Mouse (Mus musculus): Measurements from ENCODE around the gene Galm. TPM values are rescaled to one million over a fixed set of nuclear protein-coding genes. Genes with fewer than 3 reads are reported as not detected.

Gene Galm
- polyA plus RNA-seq, 1 experiment from 2014 or later, result 2.8 TPM

GRCm38 (mm10) chr17:80139753-80140444 is 12.6 kb downstream of the Galm start:
- Histone ChIP-seq H3K9ac (ENCODE audit: low read depth, low read length) (no peak overlapping the region), H3K27me3 (replicated peaks; ENCODE audit: control insufficient read depth, insufficient read depth, low read length) (no peaks in the 10 kb centered on the region), H3K4me2 (ENCODE audit: low read length) (no peak overlapping the region), H3K4me1 (ENCODE audit: control insufficient read depth, insufficient read depth, low read depth, low read length) (no peaks in the 10 kb centered on the region), H3K27ac (ENCODE audit: low read depth, low read length) (no peak overlapping the region), H3K36me3 (ENCODE audit: control insufficient read depth, insufficient read depth, low read length) (no peaks in the 10 kb centered on the region), H3K9me3 (ENCODE audit: control insufficient read depth, low read length) (no peaks in the 10 kb centered on the region), H3K4me3 (ENCODE audit: low read length) (no peak overlapping the region)
- no peak for ATAC-seq
- 84% methylated on average over 9 of the region's 9 CpGs for WGBS

DNA sequence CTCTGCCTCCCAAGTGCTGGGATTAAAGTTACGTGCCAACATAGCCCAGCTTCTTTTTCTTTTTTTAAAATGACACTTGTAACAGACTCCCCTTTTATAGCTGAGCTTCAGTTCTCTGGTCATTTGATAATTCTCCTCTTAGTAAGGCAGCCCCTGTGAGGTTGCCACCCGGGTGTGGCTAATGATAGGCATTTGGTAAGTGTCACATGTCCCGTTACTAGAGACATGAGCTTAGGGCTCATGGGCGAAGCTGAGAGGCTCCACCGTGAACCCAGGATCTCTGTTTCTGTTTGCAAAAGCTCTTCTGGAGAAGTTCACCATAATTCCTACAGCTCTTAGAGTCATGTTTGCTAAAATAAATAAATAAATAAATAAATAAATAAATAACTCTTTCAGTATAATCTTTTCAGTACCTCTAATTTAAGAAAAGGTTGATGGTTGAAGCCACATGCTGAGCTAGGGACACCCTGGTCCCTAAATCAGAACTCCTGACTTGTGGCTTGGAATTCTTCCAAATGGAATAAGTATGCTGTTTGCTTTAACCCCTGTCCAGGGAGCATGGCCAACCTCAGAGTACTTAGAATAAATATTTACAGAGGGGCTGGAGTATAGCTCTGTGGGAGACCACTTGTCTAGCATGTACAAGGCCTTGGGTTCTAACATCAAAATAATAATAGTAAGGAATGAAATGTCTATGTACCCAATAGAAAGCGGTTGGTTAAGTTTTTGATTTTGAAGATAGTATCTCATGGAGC is 16.4 kb downstream of the Galm start:
- H3K36me3 ChIP-seq (ENCODE audit: control insufficient read depth, insufficient read depth, low read length), result no peaks in the 10 kb centered on the region
- H3K4me2 ChIP-seq (ENCODE audit: low read length), result no peak overlapping the region
- H3K9ac ChIP-seq (ENCODE audit: low read depth, low read length), result no peak overlapping the region
- H3K4me3 ChIP-seq (ENCODE audit: low read length), result no peak overlapping the region
- no peak overlapping the region for H3K27ac ChIP-seq (ENCODE audit: low read depth, low read length)
- H3K27me3 ChIP-seq (replicated peaks; ENCODE audit: control insufficient read depth, insufficient read depth, low read length), result no peaks in the 10 kb centered on the region
- peaks cover 7% of the 10 kb centered on the region for H3K4me1 ChIP-seq (ENCODE audit: control insufficient read depth, insufficient read depth, low read depth, low read length)
- 88% methylated on average over 6 of the region's 6 CpGs for WGBS
- ATAC-seq, result no peak
- no peaks in the 10 kb centered on the region for H3K9me3 ChIP-seq (ENCODE audit: control insufficient read depth, low read length)

- H3K27ac ChIP-seq (ENCODE audit: low read depth, low read length), result no peak overlapping the region
- H3K4me2 ChIP-seq (ENCODE audit: low read length), result no peak overlapping the region
- no peak for ATAC-seq
- no peak overlapping the region for H3K9ac ChIP-seq (ENCODE audit: low read depth, low read length)
- no peak overlapping the region for H3K4me3 ChIP-seq (ENCODE audit: low read length)
- no peaks in the 10 kb centered on the region for H3K9me3 ChIP-seq (ENCODE audit: control insufficient read depth, low read length)
- no peaks in the 10 kb centered on the region for H3K36me3 ChIP-seq (ENCODE audit: control insufficient read depth, insufficient read depth, low read length)
- WGBS, result 59% methylated on average over 7 of the region's 7 CpGs
- H3K27me3 ChIP-seq (replicated peaks; ENCODE audit: control insufficient read depth, insufficient read depth, low read length), result no peaks in the 10 kb centered on the region
- H3K4me1 ChIP-seq (ENCODE audit: control insufficient read depth, insufficient read depth, low read depth, low read length), result peaks cover 9% of the 10 kb centered on the region
These were observed 17.9 kb downstream of the Galm start for GRCm38 (mm10) chr17:80145210-80145609.

DNA sequence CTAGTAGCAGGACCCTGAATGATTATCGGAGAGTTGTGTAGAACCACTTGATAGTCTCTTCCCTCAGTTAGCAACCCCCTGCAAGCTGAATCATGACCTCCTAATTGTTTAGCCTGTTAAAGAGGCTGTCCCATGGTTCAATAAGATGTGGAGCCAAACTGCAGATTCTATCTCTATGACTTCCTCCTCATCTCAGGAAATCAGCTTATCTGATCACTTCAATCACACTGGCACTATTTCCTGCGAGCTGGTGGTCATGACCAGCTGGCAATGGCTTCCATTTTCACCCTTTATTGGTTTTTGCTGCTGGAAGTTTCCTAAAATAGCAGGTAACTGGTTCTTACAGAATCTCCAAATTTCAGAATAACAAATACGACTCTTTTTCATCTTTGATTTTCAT is 18.5 kb downstream of the Galm start:
- H3K4me2 ChIP-seq (ENCODE audit: low read length), result no peak overlapping the region
- ATAC-seq, result no peak
- peaks cover 9% of the 10 kb centered on the region for H3K4me1 ChIP-seq (ENCODE audit: control insufficient read depth, insufficient read depth, low read depth, low read length)
- H3K9ac ChIP-seq (ENCODE audit: low read depth, low read length), result no peak overlapping the region
- H3K9me3 ChIP-seq (ENCODE audit: control insufficient read depth, low read length), result no peaks in the 10 kb centered on the region
- no peaks in the 10 kb centered on the region for H3K36me3 ChIP-seq (ENCODE audit: control insufficient read depth, insufficient read depth, low read length)
- H3K27me3 ChIP-seq (replicated peaks; ENCODE audit: control insufficient read depth, insufficient read depth, low read length), result no peaks in the 10 kb centered on the region
- 90% methylated on average over 3 of the region's 3 CpGs for WGBS
- H3K27ac ChIP-seq (ENCODE audit: low read depth, low read length), result no peak overlapping the region
- no peak overlapping the region for H3K4me3 ChIP-seq (ENCODE audit: low read length)

GRCm38 (mm10) chr17:80148053-80148994 is 21.1 kb downstream of the Galm start:
- WGBS, result 36% methylated on average over 23 of the region's 23 CpGs
- ATAC-seq, result peak; percentile 93
- peaks cover 9% of the 10 kb centered on the region for H3K4me1 ChIP-seq (ENCODE audit: control insufficient read depth, insufficient read depth, low read depth, low read length)
- H3K4me3 ChIP-seq (ENCODE audit: low read length), result peak overlapping the region; percentile 15
- H3K9ac ChIP-seq (ENCODE audit: low read depth, low read length), result peak overlapping the region; percentile 8
- peak overlapping the region; percentile 52 for H3K4me2 ChIP-seq (ENCODE audit: low read length)
- no peaks in the 10 kb centered on the region for H3K27me3 ChIP-seq (replicated peaks; ENCODE audit: control insufficient read depth, insufficient read depth, low read length)
- H3K9me3 ChIP-seq (ENCODE audit: control insufficient read depth, low read length), result no peaks in the 10 kb centered on the region
- H3K27ac ChIP-seq (ENCODE audit: low read depth, low read length), result 0 out of 2 replicates have a peak overlapping the region, but pooled peaks have one; percentile 31
- no peaks in the 10 kb centered on the region for H3K36me3 ChIP-seq (ENCODE audit: control insufficient read depth, insufficient read depth, low read length)

GRCm38 (mm10) chr17:80148995-80149388 is 21.7 kb downstream of the Galm start:
- Histone ChIP-seq H3K27me3 (replicated peaks; ENCODE audit: control insufficient read depth, insufficient read depth, low read length) (no peaks in the 10 kb centered on the region), H3K9ac (ENCODE audit: low read depth, low read length) (no peak overlapping the region), H3K4me1 (ENCODE audit: control insufficient read depth, insufficient read depth, low read depth, low read length) (peaks cover 9% of the 10 kb centered on the region), H3K4me2 (ENCODE audit: low read length) (no peak overlapping the region), H3K36me3 (ENCODE audit: control insufficient read depth, insufficient read depth, low read length) (no peaks in the 10 kb centered on the region), H3K4me3 (ENCODE audit: low read length) (no peak overlapping the region), H3K9me3 (ENCODE audit: control insufficient read depth, low read length) (no peaks in the 10 kb centered on the region), H3K27ac (ENCODE audit: low read depth, low read length) (no peak overlapping the region)
- ATAC-seq, result no peak
- 78% methylated on average over 6 of the region's 6 CpGs for WGBS

- Histone ChIP-seq H3K27ac (ENCODE audit: low read depth, low read length) (no peak overlapping the region), H3K9ac (ENCODE audit: low read depth, low read length) (no peak overlapping the region), H3K9me3 (ENCODE audit: control insufficient read depth, low read length) (no peaks in the 10 kb centered on the region), H3K4me2 (ENCODE audit: low read length) (no peak overlapping the region), H3K4me3 (ENCODE audit: low read length) (no peak overlapping the region), H3K4me1 (ENCODE audit: control insufficient read depth, insufficient read depth, low read depth, low read length) (peaks cover 9% of the 10 kb centered on the region), H3K36me3 (ENCODE audit: control insufficient read depth, insufficient read depth, low read length) (no peaks in the 10 kb centered on the region), H3K27me3 (replicated peaks; ENCODE audit: control insufficient read depth, insufficient read depth, low read length) (no peaks in the 10 kb centered on the region)
- 41% methylated on average over 5 of the region's 5 CpGs for WGBS
- no peak for ATAC-seq
These were observed 24.1 kb downstream of the Galm start for GRCm38 (mm10) chr17:80151353-80151752.

DNA sequence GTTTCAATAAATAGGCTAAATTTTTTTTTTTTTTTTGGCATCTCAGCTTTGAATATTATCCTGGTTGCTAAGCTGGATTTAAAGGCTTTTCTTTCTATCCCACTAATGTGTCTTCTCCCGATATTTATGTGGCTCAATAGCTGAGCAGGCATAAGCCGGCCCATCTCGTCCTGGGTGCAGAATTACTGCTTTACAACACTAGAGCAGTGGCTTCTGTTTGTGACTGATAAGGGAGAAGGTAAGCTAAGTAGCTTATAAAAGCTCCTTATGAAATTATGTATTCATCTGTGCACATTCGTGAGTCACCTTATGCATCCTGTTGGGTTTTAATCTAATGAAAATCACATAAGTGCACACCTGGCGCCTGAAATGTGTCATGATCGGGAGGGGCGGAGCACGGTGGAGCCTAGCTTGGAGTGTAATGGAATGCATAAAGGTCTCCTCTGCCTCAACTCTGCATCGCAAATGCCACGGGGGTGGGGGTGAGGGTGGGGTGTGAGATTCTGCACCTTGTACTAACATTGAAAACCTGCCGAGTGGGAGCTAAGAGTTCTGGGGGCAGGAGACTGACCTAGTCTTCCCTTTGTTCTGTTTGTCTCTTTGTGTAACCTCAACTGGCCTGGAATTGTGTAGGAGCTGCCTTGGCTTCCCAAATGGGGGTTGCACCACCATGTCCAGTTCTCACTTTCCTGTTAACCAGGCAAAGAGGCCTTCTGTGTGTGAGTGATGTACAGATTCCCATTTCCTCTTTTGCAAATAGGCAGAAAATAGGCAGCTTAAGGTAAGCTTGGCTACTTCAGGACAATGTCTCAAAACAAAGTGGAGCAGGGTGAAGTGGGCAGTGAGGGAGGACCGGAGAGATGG is 25.7 kb downstream of the Galm start:
- Histone ChIP-seq H3K27ac (ENCODE audit: low read depth, low read length) (no peak overlapping the region), H3K27me3 (replicated peaks; ENCODE audit: control insufficient read depth, insufficient read depth, low read length) (no peaks in the 10 kb centered on the region), H3K9me3 (ENCODE audit: control insufficient read depth, low read length) (no peaks in the 10 kb centered on the region), H3K4me2 (ENCODE audit: low read length) (no peak overlapping the region), H3K9ac (ENCODE audit: low read depth, low read length) (no peak overlapping the region), H3K36me3 (ENCODE audit: control insufficient read depth, insufficient read depth, low read length) (no peaks in the 10 kb centered on the region), H3K4me3 (ENCODE audit: low read length) (no peak overlapping the region), H3K4me1 (ENCODE audit: control insufficient read depth, insufficient read depth, low read depth, low read length) (peaks cover 7% of the 10 kb centered on the region)
- no peak for ATAC-seq
- WGBS, result 77% methylated on average over 12 of the region's 12 CpGs

All from hindbrain, embryonic 16.5 days (tissue).